Mouse (Mus musculus) brain, embryonic 14.5 days (tissue): ENCODE data around the gene Flt3.

ENCODE experiments used
- CTCF ChIP-seq: fragments of 200-500 bp; IDR thresholded peaks from 2 replicates; pipeline ENCODE4 v1.5.1; 2012; ENCODE audit warnings: inconsistent platforms, mild to moderate bottlenecking, moderate library complexity, borderline replicate concordance; ENCODE audit not compliant: insufficient read depth, insufficient read length; ENCODE audit errors: extremely low read depth
- POLR2A ChIP-seq: fragments of 200-500 bp; IDR thresholded peaks from 2 replicates; pipeline ENCODE4 v1.6.1; 2012; ENCODE audit warnings: mild to moderate bottlenecking, inconsistent platforms, borderline replicate concordance; ENCODE audit not compliant: poor library complexity, insufficient read depth, insufficient read length, severe bottlenecking; ENCODE audit errors: extremely low read depth

GRCm38 (mm10) chr5:147444298-147444697 lies 44.0 kb upstream of the Flt3 start:
- TF ChIP-seq CTCF = no peak
- TF ChIP-seq POLR2A = no peak
